Mouse (Mus musculus) mouse embryonic stem cell (cell line): ENCODE measurements at regions not wholly inside any gene's neighbourhood (a gene's known extent, or its start where the extent isn't known, plus 50 kb on each side); places are given as distances from the start of the nearest gene placed in this dataset.

Experiments used
- in situ Hi-C, 2 experiments: fragments of 300-500 bp; cut with MboI; formaldehyde crosslinking; loops; 1 replicate in 1 of 2; 3 replicates in 1 of 2; pipeline ENCODE4 v1.14.3; 2019 to 2020; ENCODE audit warnings: low sequenced_read_pairs in 2 of 2, low pct_unique_long_range_greater_than_20kb in 1 of 2, mixed read lengths in 1 of 2; ENCODE audit not compliant: unreplicated experiment in 1 of 2

DNA sequence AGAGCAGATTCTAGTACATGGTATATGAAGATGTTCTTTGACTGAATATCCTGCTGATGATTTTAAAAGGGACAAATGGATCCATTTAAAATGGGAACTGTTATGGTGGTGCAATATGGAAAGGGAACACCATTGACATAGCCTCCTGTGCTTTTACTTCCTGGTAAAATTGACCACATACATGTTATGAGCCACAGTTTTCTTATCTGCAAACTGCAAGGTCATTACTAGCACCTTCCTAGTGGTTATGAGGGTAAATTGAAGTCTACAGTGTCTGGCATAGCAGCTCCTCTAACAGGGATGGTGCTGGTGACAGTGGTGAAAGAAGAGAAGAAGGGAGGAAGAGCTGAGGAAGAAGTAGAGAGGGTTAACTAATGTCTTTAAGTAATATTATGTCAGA, 61.5 kb upstream of the Slc4a7 start:
- in situ Hi-C loops = no loop called here

DNA sequence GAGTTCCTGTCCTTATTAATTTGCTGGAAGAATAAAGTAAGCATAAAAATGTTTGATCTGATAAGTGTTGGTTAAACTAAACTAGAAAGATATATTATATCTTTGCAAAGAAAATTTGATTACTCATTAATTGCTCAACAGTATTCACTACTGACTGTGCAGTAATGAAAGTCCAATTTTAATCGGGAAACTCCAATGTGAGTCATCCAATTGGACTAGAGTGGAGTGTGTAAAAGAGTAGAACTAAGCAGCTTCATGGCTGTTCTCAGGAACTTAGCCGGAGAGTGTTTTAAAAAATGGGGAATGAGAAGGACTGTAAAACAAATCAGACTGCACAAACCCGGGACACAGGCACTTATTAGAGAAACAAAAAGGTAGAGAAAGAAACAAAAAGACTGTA, 58.5 kb upstream of the Slc4a7 start:
- in situ Hi-C loops = no loop called here

DNA sequence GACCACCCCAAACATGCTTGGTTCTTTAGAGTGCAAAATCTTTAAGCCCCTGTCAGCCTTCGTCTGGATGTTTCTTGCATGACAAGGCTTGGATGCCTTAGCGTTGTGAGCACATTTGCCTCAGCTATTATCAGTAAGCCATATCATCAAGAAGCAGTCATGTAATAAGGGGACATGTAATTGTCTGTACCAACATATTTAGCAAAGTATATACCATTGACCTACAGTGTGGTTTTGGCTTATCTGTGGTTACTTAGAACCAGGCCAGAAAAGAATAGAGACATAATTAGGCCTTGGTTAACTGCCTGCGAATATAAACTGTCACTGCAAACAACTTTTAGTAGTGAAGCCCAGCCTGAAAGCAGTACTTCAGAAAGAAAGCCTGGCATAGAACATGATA, 57.0 kb upstream of the Slc4a7 start:
- in situ Hi-C loops = no loop called here
